In the genomic region with DNA sequence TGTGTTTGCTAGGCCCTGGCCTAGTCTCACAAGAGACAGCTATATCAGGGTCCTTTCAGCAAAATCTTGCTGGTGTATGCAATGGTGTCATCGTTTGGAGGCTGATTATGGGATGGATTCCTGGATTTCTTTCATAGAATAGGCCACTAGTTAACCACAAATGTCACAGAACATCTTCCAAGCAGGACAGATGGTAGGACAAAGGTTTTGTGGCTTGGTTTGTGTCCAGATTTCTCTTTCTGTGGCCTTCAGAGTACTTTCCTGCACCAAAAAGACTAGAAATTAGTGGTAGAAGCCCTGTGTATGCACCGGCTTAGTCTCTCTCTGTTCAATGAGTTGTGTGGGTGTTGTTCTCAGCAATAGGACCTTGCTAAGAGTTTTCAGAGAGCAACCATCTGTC, we compare ENCODE assay signal across 18 mouse cellular contexts.
DNase-seq lines count a peak whose midpoint lies in the region; TF ChIP-seq lines count a peak whose summit lies in the region.
"Had no signal": no experiment of that assay in that cellular context is flagged by ENCODE, and none has a peak within 500 bp of the region (broad histone marks: within the 10 kb centered on the region; RNA-seq: fewer than 3 reads in every experiment).

No protein-coding gene starts in this region.

- peak; percentile 2 for DNase-seq in layer of hippocampus, adult 11-12 months (ENCODE audit: low spot score)
- DNase-seq in layer of hippocampus, adult 2 months (ENCODE audit: low spot score in 2 of 2), result no peak
- DNase-seq in Muller cell, postnatal 12 days (ENCODE audit: inconsistent ontology term), result peak; percentile 92
- peak; percentile 22 for DNase-seq in brain, embryonic 14.5 days (ENCODE audit: low read depth)
- DNase-seq in left cerebral cortex, adult 11 months (ENCODE audit: low spot score), result no peak
- no peak for DNase-seq in gastrocnemius, adult 8-10 months (ENCODE audit: low spot score in 2 of 2)
- DNase-seq: adrenal gland, adult 2 months; adrenal gland, adult 8-10 months; adrenal gland, postnatal 10 days; adrenal gland, postnatal 14 days; adrenal gland, postnatal 25 days; adrenal gland, postnatal 36 days; B cell, adult 2 months; cerebellum, adult 11 months; cerebellum, adult 11-12 months; cerebellum, adult 18-20 months; cerebellum, adult 2 months; cerebellum, adult 8-10 months had no signal

- H3K27ac ChIP-seq in layer of hippocampus, adult 2 months, result no peak overlapping the region

- no peak overlapping the region for H3K4me3 ChIP-seq in layer of hippocampus, adult 2 months

- no peak for TF ChIP-seq POLR2A in brain, embryonic 14.5 days (IDR thresholded peaks at IDR 0.05; ENCODE audit: borderline replicate concordance, extremely low read depth, insufficient read depth, insufficient read length, poor library complexity, severe bottlenecking)

- TF ChIP-seq CTCF in layer of hippocampus, adult 2 months (conservative IDR thresholded peaks at IDR 0.05), result no peak
- TF ChIP-seq CTCF in brain, embryonic 14.5 days (IDR thresholded peaks at IDR 0.05; ENCODE audit: borderline replicate concordance, extremely low read depth, insufficient read depth, insufficient read length), result no peak

Comparison
In these comparisons a context has a peak if more than half of its experiments do, and no peak if none do; other contexts are left out.
1. DNase-seq: peak in layer of hippocampus, adult 11-12 months (single experiment), Muller cell, postnatal 12 days (single experiment) and brain, embryonic 14.5 days (single experiment); none in layer of hippocampus, adult 2 months (0 of 2), left cerebral cortex, adult 11 months (single experiment) and gastrocnemius, adult 8-10 months (0 of 2).